Mouse (Mus musculus): ENCODE data around the gene Hdac7. TPM values are rescaled to one million over a fixed set of nuclear protein-coding genes. Genes with fewer than 3 reads are reported as not detected.

Hdac7 gene
- total RNA-seq, 2 experiments from 2014 or later: 17.9 to 20.7 TPM

GRCm38 (mm10) chr15:97832764-97833479 lies 11.4 kb downstream of the Hdac7 start:
- DNase-seq (ENCODE audit: low spot score in 2 of 2): no peak

GRCm38 (mm10) chr15:97831987-97832640 lies 12.2 kb downstream of the Hdac7 start:
- DNase-seq (ENCODE audit: low spot score in 2 of 2): no peak

- peak in 1 of 2 experiments; percentile 57 for DNase-seq (ENCODE audit: low spot score in 2 of 2)
Observed at GRCm38 (mm10) chr15:97831242-97831986, 12.9 kb downstream of the Hdac7 start.

DNA sequence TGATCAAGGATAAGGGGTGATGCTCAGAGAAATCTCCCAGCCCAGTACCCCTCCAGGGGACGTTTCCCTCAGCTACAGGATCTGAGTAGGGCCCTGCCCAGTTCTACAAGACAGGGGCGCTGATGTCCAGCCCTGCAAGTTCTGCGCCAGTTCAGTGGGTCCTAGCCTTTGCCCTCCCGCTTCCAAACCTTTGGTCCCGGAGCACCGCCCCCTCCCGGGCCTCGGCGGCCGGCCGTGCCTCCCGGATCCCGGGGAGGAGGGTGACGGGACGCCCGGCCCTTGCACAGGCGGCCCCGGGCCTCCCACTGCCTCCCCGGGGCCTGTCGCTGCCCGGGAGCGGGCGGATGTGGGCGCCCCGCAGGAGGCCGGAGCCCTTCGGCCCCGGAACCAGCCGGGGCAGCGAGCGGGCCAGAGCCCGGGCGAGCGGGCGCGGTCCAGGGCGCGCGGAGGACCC lies 13.5 kb downstream of the Hdac7 start:
- peak in 1 of 2 experiments; percentile 35 for DNase-seq (ENCODE audit: low spot score in 2 of 2)

DNA sequence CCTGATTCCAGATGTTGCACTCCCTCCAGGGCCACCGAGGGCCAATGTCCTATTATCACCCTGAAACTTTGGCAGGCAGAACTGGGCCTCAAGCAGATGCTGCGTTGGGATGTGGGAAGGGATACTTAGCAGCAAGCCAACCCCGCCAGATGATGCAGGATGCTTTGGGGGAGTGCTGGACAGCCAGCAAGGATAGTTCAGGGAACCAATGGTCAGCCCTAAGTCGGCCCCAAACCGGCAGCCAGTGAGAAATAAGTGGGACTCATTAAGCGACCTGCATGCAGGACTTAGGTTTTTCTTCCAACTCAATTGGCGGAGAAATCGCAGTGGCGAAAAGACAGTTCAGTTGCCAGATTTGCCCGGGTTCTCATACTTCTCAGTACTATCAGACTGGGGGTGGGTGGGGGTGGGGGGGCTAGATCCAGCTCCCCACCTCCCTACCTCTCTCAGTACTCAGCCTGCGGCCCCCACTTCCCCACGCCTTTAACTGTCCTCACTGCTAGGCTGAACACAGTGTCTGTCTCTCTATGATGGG lies 14.0 kb downstream of the Hdac7 start:
- no peak for DNase-seq (ENCODE audit: low spot score in 2 of 2)

- no peak for DNase-seq (ENCODE audit: low spot score in 2 of 2)
Observed at GRCm38 (mm10) chr15:97829432-97829831, 14.9 kb downstream of the Hdac7 start.

- no peak for DNase-seq (ENCODE audit: low spot score in 2 of 2)
Observed at GRCm38 (mm10) chr15:97828901-97829338, 15.4 kb downstream of the Hdac7 start.

DNA sequence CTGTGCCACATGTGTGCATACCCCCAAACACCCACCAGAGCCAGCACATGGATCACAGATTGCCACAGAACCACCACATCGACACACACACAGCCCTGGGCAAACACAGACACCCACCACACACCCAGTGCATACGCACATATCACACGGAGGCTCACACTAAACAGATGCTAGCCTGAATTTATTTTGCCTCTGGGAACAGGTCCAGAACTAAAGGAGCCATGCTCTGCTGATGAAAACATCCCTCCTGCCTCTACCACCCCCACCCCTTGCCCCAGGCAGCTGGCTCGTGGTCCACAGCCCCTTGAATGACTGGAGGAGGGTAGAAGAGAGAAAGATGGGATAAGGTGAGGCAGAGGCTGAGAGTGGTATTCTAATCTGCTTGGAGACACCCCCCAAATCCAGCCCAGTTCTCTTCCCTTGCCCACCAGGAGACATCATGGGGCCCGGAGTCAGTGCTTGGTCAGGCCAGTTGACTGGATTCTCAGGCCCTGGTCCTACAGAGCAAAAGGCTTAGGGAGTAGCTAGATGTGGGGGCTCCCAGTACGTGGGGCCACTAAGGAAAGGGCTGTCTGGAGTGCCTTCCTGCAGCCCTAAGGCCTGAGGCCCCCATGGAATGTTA lies 16.0 kb downstream of the Hdac7 start:
- peak in 1 of 2 experiments; percentile 46 for DNase-seq (ENCODE audit: low spot score in 2 of 2)

GRCm38 (mm10) chr15:97827401-97827800 lies 16.9 kb downstream of the Hdac7 start:
- no peak for DNase-seq (ENCODE audit: low spot score in 2 of 2)

DNA sequence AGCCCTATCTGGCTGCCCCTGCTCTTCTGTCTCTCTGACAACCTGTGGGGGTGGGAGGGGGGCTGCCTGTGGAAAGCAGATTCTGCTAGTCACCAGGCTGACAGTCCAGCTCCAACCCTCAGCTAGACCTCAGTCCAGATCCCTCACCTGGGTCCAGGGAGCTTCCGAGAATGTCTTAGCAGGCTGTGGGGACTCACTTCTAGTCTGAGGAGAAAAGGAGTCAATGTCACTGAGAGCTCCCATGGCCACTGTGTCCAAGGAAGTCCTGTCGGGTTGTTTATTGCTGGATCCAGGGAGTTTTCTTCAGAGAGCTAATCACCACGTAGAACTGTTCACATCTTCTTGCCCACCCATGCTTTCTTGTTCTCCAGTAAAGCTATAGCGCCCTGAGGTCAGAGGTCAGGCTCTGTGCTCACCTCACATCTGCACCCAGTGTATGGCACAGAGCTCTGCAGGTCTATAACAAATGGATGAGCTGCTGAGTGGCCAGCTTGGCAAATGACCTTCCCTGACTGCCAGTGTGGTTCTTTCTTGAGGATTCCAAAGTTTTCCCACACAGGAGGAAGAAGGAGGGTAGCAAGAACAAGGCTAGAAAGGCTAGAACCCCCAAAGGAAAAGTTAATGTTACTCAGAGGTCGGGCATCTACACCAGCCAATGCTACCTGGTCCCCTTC lies 17.6 kb downstream of the Hdac7 start:
- no peak for DNase-seq (ENCODE audit: low spot score in 2 of 2)

DNA sequence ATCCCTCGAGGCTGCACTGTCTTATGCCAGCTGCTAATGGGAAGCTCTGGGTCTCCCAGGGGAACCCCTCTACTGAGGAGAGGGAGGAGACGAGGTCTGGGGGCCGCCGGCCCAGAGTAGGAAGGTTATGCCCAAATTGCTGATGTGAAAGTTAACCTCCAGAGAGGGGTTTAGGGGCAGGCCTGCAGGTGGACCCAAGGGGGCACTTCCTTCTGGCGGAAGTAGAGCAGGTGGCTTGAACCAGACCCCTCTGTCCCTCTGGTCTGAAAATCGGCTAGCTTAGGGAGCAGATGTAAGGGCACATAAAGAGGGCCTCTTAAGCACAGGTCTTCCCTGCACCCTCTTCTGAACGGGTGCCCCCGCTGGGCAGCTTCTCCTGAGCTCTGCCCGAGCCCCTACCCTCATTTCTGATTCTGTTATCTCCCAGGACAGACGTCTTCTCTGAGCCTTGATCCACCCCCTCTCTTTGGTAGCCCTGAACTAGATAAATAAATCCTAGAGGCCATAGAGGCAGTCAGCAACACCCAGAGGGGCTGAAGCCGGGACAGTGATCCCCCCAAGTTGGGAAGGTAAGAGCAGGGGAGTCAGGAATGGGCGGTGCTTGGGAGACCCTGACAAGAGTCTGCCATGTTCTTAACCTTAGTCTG lies 18.2 kb downstream of the Hdac7 start:
- no peak for DNase-seq (ENCODE audit: low spot score in 2 of 2)

GRCm38 (mm10) chr15:97825071-97825940 lies 19.0 kb downstream of the Hdac7 start:
- DNase-seq (ENCODE audit: low spot score in 2 of 2): peak; percentile 66 to 82

DNA sequence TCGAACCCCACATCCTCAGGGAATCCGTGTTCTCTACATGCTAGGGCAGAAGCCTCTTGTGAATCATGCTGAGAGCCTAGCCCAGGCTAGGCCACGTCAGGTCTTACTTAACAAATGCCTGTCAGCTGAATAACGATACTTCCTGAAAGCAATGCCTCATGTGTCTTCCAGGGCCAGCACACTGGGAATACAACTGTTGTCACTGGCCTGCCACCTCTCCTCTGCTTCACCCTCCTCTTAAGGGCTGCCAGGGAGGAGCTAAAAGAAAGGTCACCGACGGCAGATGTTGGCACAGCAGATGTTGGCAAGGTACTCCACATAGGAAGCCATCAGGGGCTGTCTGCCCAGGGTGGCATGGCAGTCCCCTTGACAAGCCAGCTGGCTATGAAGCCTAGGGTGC lies 20.3 kb downstream of the Hdac7 start:
- DNase-seq (ENCODE audit: low spot score in 2 of 2): no peak

- DNase-seq (ENCODE audit: low spot score in 2 of 2): no peak
Observed at GRCm38 (mm10) chr15:97823479-97823878, 20.8 kb downstream of the Hdac7 start.

- DNase-seq (ENCODE audit: low spot score in 2 of 2): no peak
Observed at GRCm38 (mm10) chr15:97822545-97823228, 21.6 kb downstream of the Hdac7 start.

GRCm38 (mm10) chr15:97821983-97822363 lies 22.3 kb downstream of the Hdac7 start:
- DNase-seq (ENCODE audit: low spot score in 2 of 2): no peak

DNA sequence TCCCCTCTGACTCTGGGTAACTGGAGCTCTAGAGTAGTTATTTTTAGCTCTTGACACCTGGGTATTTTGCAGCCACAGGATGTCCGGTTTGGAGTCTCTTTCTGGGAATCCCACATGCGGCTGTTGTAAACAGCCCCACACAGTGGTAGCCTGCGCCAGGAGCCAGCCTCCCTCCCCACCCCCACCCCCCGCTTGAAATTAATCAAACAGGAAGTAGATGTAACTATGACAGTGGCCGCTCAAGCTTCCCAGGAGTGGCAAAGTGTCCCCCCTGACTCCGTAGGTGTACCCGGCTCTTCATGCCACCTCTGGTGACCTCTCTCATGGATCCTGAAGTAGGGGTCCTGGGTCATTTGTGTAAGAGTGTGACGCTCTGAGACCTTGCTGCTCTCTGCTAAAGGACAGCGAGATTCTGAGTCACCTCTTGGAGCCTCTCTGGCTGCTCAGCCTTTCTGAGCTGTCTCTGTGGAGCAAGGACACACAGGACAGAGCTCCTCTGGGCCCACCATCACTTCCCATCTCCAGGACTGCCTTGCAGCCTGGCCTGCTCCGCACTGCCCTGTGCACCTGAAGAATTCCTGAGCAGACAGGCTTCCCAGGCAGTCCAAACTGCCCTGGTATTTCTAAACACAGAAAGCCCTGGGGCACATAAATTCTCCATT lies 22.9 kb downstream of the Hdac7 start:
- no peak for DNase-seq (ENCODE audit: low spot score in 2 of 2)

DNA sequence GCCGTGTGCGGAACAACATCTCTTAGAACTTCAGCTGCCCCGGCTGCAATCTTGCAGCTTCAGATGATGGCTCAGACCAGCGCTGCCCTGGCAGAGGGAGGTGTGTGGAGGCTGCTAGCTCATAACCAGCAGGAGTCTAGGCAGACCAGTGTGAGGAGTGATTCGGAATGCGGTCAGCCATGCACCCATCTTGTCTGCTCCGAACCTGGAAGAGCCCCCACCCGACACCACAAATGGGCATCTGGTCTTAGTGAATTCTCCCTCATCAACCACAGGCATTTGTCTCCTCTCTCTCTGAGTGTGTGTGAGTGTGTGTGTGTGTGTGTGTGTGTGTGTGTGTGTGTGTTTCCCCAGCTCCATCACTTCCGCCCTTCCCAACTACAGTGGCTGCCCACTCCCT lies 24.4 kb downstream of the Hdac7 start:
- no peak for DNase-seq (ENCODE audit: low spot score in 2 of 2)
